Mouse (Mus musculus) lung, postnatal 0 days (tissue): ENCODE results near the gene Slc13a2.
A peak's percentile ranks its signal among the peaks of the same experiment; 100 is the strongest.

Experiments
- CTCF ChIP-seq: IDR thresholded peaks from 2 replicates; pipeline ENCODE4 v1.5.1; 2016; ENCODE audit warnings: antibody characterized with exemption, mild to moderate bottlenecking
- EP300 ChIP-seq: IDR thresholded peaks from 2 replicates; pipeline ENCODE4 v1.6.1; 2016; ENCODE audit warnings: antibody characterized with exemption, mild to moderate bottlenecking, control low read depth

DNA sequence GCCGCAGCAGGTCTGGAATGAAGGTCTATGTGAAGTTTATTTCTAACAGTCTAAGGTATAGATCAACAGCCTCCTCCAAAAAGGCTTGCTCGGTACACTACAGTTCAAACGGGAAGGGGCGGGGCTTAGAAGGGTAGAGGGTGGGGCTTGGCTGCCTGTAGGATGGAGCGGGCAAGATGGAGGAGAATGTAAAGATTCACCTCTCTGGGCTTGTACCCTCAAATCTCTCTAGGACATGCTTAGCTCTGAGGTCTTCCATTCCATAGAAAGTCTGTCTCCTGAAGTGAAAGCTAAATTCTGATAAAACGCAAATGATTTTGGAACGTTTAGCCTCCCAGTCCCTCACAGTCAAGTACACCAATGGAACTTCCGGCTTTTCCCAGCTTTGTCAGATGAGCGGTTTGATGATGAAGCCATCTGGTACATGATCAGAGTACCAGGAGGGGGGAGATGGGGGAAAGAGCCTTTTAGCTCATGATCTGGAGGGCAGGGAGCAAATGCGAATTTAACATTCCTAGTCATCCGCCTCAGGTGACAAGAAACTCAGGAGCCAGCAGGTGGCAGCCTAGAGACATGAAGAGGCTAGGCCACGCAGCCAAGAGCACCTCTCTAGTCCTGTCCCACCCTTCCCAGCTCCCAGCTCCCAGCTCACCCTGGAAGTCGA, 61.8 kb downstream of the Slc13a2 start:
- TF ChIP-seq CTCF, result peak; percentile 83
- TF ChIP-seq EP300, result no peak
